Mouse (Mus musculus): ENCODE measurements at regions not wholly inside any gene's neighbourhood (a gene's known extent, or its start where the extent isn't known, plus 50 kb on each side); places are given as distances from the start of the nearest gene placed in this dataset.

DNA sequence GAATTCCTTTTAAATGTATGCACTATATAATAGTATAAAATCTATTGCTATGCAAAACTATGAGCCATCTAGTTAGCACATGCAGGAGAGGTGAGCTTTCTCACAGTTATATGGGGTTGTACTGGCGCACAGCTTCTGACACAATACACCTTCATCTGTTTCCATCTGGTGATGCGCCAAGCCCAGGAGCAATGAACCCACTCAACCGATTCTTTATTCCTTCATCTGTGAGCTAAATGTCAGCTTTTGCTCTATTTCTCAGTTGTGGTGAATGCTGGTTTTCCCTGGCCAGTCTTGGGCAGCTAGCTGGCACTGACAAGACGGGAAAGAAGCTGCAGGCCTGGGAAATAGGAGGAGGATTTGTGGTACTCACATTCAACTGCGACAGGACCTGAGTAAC lies 225.4 kb downstream of the Gm19410 start:
- H3K4me2 ChIP-seq (ENCODE audit: low read depth): no peak overlapping the region
- DNase-seq: no peak
- no peaks in the 10 kb centered on the region for H3K36me3 ChIP-seq (ENCODE audit: insufficient read depth)
- no peak overlapping the region for H3K9ac ChIP-seq
- H3K27me3 ChIP-seq (ENCODE audit: insufficient read depth, low read length): no peaks in the 10 kb centered on the region
- no peak overlapping the region for H3K4me3 ChIP-seq (ENCODE audit: low read depth, low read length)
- no peaks in the 10 kb centered on the region for H3K4me1 ChIP-seq (ENCODE audit: insufficient read depth)
- ATAC-seq: no peak
- no peak overlapping the region for H3K27ac ChIP-seq (ENCODE audit: low read depth, low read length)
- TF ChIP-seq CTCF (IDR thresholded peaks at IDR 0.05; ENCODE audit: low read depth): no peak
- no peaks in the 10 kb centered on the region for H3K9me3 ChIP-seq (ENCODE audit: low read length)
- 41% methylated on average over 5 of the region's 5 CpGs for WGBS

GRCm38 (mm10) chr8:35991936-35992603 lies 226.5 kb downstream of the Gm19410 start:
- no peak for ATAC-seq
- H3K4me1 ChIP-seq (ENCODE audit: insufficient read depth): no peaks in the 10 kb centered on the region
- H3K9me3 ChIP-seq (ENCODE audit: low read length): no peaks in the 10 kb centered on the region
- TF ChIP-seq CTCF (IDR thresholded peaks at IDR 0.05; ENCODE audit: low read depth): no peak
- H3K9ac ChIP-seq: no peak overlapping the region
- DNase-seq: no peak
- H3K27me3 ChIP-seq (ENCODE audit: insufficient read depth, low read length): no peaks in the 10 kb centered on the region
- no peak overlapping the region for H3K27ac ChIP-seq (ENCODE audit: low read depth, low read length)
- WGBS: 87% methylated on average over 9 of the region's 9 CpGs
- no peaks in the 10 kb centered on the region for H3K36me3 ChIP-seq (ENCODE audit: insufficient read depth)
- H3K4me3 ChIP-seq (ENCODE audit: low read depth, low read length): no peak overlapping the region
- no peak overlapping the region for H3K4me2 ChIP-seq (ENCODE audit: low read depth)

DNA sequence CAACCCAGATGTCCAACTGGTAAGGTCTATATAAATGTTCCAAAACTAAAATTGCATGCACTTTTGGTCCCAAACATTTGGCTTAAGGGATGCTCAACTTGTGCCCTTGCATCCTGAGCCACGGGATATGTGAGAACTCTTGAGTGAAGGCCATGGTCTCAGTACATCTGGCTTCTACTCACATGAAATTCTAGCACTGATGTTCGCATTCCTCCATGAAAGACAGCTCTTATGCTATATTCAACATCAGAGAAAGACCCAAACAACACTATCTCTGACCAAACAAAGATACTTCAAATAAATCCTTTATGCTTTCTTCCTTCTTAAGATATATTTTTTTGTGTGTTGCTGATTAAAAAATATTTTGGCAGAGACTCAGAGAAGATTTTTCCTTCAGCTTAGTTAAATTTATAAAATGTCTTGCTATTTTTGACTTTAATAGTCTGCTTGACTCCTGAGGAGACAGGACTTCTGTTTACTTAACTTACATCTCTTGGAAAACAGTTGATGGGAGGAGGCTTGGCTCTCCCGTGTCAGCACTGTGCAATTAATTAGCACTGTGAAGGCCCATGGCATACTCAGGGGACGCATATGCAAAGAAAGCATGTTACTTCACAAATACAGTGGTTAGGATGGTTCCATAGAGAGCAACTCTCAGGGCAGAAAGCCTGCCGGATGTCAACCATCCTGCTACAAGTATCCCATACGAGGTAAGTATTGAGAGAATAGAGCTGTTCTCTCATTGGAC lies 230.9 kb downstream of the Gm19410 start:
- Histone ChIP-seq H3K27ac (ENCODE audit: low read depth, low read length) (no peak overlapping the region), H3K4me2 (ENCODE audit: low read depth) (no peak overlapping the region), H3K9me3 (ENCODE audit: low read length) (no peaks in the 10 kb centered on the region), H3K4me3 (ENCODE audit: low read depth, low read length) (no peak overlapping the region), H3K4me1 (ENCODE audit: insufficient read depth) (no peaks in the 10 kb centered on the region), H3K27me3 (ENCODE audit: insufficient read depth, low read length) (no peaks in the 10 kb centered on the region), H3K36me3 (ENCODE audit: insufficient read depth) (no peaks in the 10 kb centered on the region), H3K9ac (no peak overlapping the region)
- no peak for TF ChIP-seq CTCF (IDR thresholded peaks at IDR 0.05; ENCODE audit: low read depth)
- DNase-seq (no peak), ATAC-seq (no peak)
- 73% methylated on average over 6 of the region's 6 CpGs for WGBS

DNA sequence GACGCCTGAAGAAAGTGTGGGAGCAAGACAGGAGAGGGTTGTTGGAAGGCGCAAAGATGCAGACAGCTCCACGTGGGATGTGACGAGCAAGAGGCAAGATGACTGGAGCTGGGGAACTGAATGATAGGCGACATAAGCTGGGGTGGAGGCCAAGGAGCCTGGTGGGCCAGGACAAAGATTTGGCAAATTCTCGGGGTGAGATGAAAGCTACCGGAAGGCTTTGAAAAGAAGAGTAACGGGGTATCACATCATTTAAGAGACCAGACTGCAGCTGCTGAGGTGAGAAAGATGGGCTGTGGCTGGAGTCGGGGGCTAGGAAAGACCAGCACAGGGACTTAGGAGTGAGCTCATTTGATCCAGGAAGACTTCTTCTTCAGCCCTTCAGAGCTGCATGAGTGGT lies 234.0 kb downstream of the Gm19410 start:
- ATAC-seq (peak; percentile 45; the same call in 1 of the 2 replicates), DNase-seq (no peak)
- H3K9ac ChIP-seq: no peak overlapping the region
- H3K27me3 ChIP-seq (ENCODE audit: insufficient read depth, low read length): no peaks in the 10 kb centered on the region
- no peaks in the 10 kb centered on the region for H3K36me3 ChIP-seq (ENCODE audit: insufficient read depth)
- H3K9me3 ChIP-seq (ENCODE audit: low read length): no peaks in the 10 kb centered on the region
- no peak overlapping the region for H3K4me2 ChIP-seq (ENCODE audit: low read depth)
- H3K27ac ChIP-seq (ENCODE audit: low read depth, low read length): no peak overlapping the region
- no peak for TF ChIP-seq CTCF (IDR thresholded peaks at IDR 0.05; ENCODE audit: low read depth)
- 67% methylated on average over 9 of the region's 9 CpGs for WGBS
- no peak overlapping the region for H3K4me3 ChIP-seq (ENCODE audit: low read depth, low read length)
- peaks cover 5% of the 10 kb centered on the region; the same call in 1 of the 2 replicates for H3K4me1 ChIP-seq (ENCODE audit: insufficient read depth)

GRCm38 (mm10) chr8:36004387-36004786 lies 238.8 kb downstream of the Gm19410 start:
- no peak overlapping the region for H3K9ac ChIP-seq
- TF ChIP-seq CTCF (IDR thresholded peaks at IDR 0.05; ENCODE audit: low read depth): no peak
- H3K9me3 ChIP-seq (ENCODE audit: low read length): no peaks in the 10 kb centered on the region
- DNase-seq (no peak), ATAC-seq (no peak)
- H3K27me3 ChIP-seq (ENCODE audit: insufficient read depth, low read length): no peaks in the 10 kb centered on the region
- peaks cover 5% of the 10 kb centered on the region; the same call in 1 of the 2 replicates for H3K4me1 ChIP-seq (ENCODE audit: insufficient read depth)
- no peaks in the 10 kb centered on the region for H3K36me3 ChIP-seq (ENCODE audit: insufficient read depth)
- 67% methylated on average over 2 of the region's 2 CpGs for WGBS
- H3K4me3 ChIP-seq (ENCODE audit: low read depth, low read length): no peak overlapping the region
- no peak overlapping the region for H3K27ac ChIP-seq (ENCODE audit: low read depth, low read length)
- no peak overlapping the region for H3K4me2 ChIP-seq (ENCODE audit: low read depth)

DNA sequence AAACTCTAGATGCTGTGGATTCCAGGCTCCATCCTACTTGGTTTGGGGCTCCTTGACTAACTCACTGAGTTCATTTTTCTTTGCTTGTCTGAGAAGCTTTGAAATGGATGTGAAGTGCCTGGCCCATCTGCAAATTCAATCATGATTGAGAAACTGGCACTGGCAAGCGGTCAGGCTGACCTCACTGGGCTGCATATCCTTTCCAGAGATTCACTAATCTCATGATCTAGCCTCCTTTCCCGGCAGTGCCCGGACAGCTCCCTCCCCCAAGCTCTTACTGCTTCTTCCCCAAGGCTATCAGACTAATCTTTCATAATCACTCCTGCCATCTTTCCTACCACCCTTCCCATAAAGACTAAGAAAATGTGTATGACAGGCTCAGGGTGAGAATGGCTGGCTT lies 239.9 kb downstream of the Gm19410 start:
- H3K4me3 ChIP-seq (ENCODE audit: low read depth, low read length): no peak overlapping the region
- WGBS: 86% methylated on average over 3 of the region's 3 CpGs
- no peak overlapping the region for H3K4me2 ChIP-seq (ENCODE audit: low read depth)
- H3K27ac ChIP-seq (ENCODE audit: low read depth, low read length): no peak overlapping the region
- no peaks in the 10 kb centered on the region for H3K27me3 ChIP-seq (ENCODE audit: insufficient read depth, low read length)
- no peaks in the 10 kb centered on the region for H3K36me3 ChIP-seq (ENCODE audit: insufficient read depth)
- DNase-seq: no peak
- no peak overlapping the region for H3K9ac ChIP-seq
- peaks cover 5% of the 10 kb centered on the region; the same call in 1 of the 2 replicates for H3K4me1 ChIP-seq (ENCODE audit: insufficient read depth)
- no peak for TF ChIP-seq CTCF (IDR thresholded peaks at IDR 0.05; ENCODE audit: low read depth)
- ATAC-seq: no peak
- H3K9me3 ChIP-seq (ENCODE audit: low read length): no peaks in the 10 kb centered on the region

GRCm38 (mm10) chr8:36007724-36008123 lies 242.1 kb downstream of the Gm19410 start:
- no peak for TF ChIP-seq CTCF (IDR thresholded peaks at IDR 0.05; ENCODE audit: low read depth)
- WGBS: 98% methylated on average over 1 of the region's 1 CpGs

More at GRCm38 (mm10) chr8:36007724-36008123, 242.1 kb downstream of the Gm19410 start:
- no peak for DNase-seq
- Histone ChIP-seq H3K27me3 (ENCODE audit: insufficient read depth, low read length) (no peaks in the 10 kb centered on the region), H3K4me2 (ENCODE audit: low read depth) (no peak overlapping the region), H3K36me3 (ENCODE audit: insufficient read depth) (no peaks in the 10 kb centered on the region), H3K27ac (ENCODE audit: low read depth, low read length) (no peak overlapping the region), H3K9ac (no peak overlapping the region), H3K4me3 (ENCODE audit: low read depth, low read length) (no peak overlapping the region), H3K9me3 (ENCODE audit: low read length) (no peaks in the 10 kb centered on the region), H3K4me1 (ENCODE audit: insufficient read depth) (peaks cover 1% of the 10 kb centered on the region; the same call in 1 of the 2 replicates)
- no peak for ATAC-seq

Measured in forebrain, postnatal 0 days (tissue).